Mouse (Mus musculus) adrenal gland, postnatal 14 days (tissue): ENCODE data around the gene Tjp3. TPM values are rescaled to one million over a fixed set of nuclear protein-coding genes. Genes with fewer than 3 reads are reported as not detected.

ENCODE experiments used
- DNase-seq: peaks from one replicate; pipeline ENCODE4 v3.0.0; 2021; ENCODE audit warnings: mixed read lengths
- total RNA-seq: library from RNA; stranded (reverse); gene quantifications from 2 replicates; pipeline ENCODE4 v1.2.3, GENCODE M21; 2021

Gene Tjp3
- total RNA-seq, 1 experiment from 2014 or later = 1.6 TPM

GRCm38 (mm10) chr10:81297246-81297645, 5.9 kb upstream of the Tjp3 start:
- no peak for DNase-seq

- no peak for DNase-seq
Observed at GRCm38 (mm10) chr10:81295185-81295584, 3.8 kb upstream of the Tjp3 start.

GRCm38 (mm10) chr10:81294442-81294841, 3.1 kb upstream of the Tjp3 start:
- no peak for DNase-seq

GRCm38 (mm10) chr10:81293334-81294030, 2.1 kb upstream of the Tjp3 start:
- DNase-seq = no peak

GRCm38 (mm10) chr10:81292554-81293333, 1.4 kb upstream of the Tjp3 start, which contains the start of gene Pip5k1c:
Pip5k1c (plus strand) TSS chr10:81292963.
- DNase-seq = peak; percentile 99

- no peak for DNase-seq
Observed at GRCm38 (mm10) chr10:81290698-81291460, 502 bp downstream of the Tjp3 start.

- no peak for DNase-seq
Observed at GRCm38 (mm10) chr10:81289811-81290210, 1.6 kb downstream of the Tjp3 start.

- peak; percentile 78 for DNase-seq
Observed at GRCm38 (mm10) chr10:81289278-81289677, 2.1 kb downstream of the Tjp3 start.

GRCm38 (mm10) chr10:81288601-81289000, 2.8 kb downstream of the Tjp3 start:
- DNase-seq = peak; percentile 68

GRCm38 (mm10) chr10:81287513-81288157, 3.7 kb downstream of the Tjp3 start:
- peak; percentile 84 for DNase-seq

- DNase-seq = no peak
Observed at GRCm38 (mm10) chr10:81286586-81286985, 4.8 kb downstream of the Tjp3 start.

- peak; percentile 95 for DNase-seq
Observed at GRCm38 (mm10) chr10:81285694-81286450, 5.5 kb downstream of the Tjp3 start.

GRCm38 (mm10) chr10:81284719-81285118, 6.7 kb downstream of the Tjp3 start:
- no peak for DNase-seq

- DNase-seq = no peak
Observed at GRCm38 (mm10) chr10:81284189-81284588, 7.2 kb downstream of the Tjp3 start.

- no peak for DNase-seq
Observed at GRCm38 (mm10) chr10:81279496-81279895, 11.9 kb downstream of the Tjp3 start.

- no peak for DNase-seq
Observed at GRCm38 (mm10) chr10:81277676-81278075, 13.7 kb downstream of the Tjp3 start.

- peak; percentile 54 for DNase-seq
Observed at GRCm38 (mm10) chr10:81273842-81274241, 17.5 kb downstream of the Tjp3 start.

- DNase-seq = no peak
Observed at GRCm38 (mm10) chr10:81272356-81272755, 19.0 kb downstream of the Tjp3 start.

GRCm38 (mm10) chr10:81268643-81269412, 22.6 kb downstream of the Tjp3 start:
- no peak for DNase-seq

- peak; percentile 91 for DNase-seq
Observed at GRCm38 (mm10) chr10:81268056-81268455, 23.3 kb downstream of the Tjp3 start.
